Mouse (Mus musculus) heart, adult 2 months (tissue): Measurements from ENCODE around the gene Swt1.

Experiments
- CTCF ChIP-seq: fragments of 200-600 bp; IDR thresholded peaks from 2 replicates; pipeline ENCODE4 v1.8.1; 2022; ENCODE audit warnings: antibody characterized with exemption, mild to moderate bottlenecking, moderate library complexity
- EP300 ChIP-seq: fragments of 200-500 bp; IDR thresholded peaks from 2 replicates; pipeline ENCODE4 v1.6.1; 2011; ENCODE audit warnings: low read depth, low read length, control low read depth; ENCODE audit not compliant: insufficient read depth
- POLR2A ChIP-seq: fragments of 200-500 bp; IDR thresholded peaks from 2 replicates; pipeline ENCODE4 v1.6.1; 2011; ENCODE audit warnings: mild to moderate bottlenecking, low read depth, low read length, control low read depth; ENCODE audit not compliant: insufficient read depth

DNA sequence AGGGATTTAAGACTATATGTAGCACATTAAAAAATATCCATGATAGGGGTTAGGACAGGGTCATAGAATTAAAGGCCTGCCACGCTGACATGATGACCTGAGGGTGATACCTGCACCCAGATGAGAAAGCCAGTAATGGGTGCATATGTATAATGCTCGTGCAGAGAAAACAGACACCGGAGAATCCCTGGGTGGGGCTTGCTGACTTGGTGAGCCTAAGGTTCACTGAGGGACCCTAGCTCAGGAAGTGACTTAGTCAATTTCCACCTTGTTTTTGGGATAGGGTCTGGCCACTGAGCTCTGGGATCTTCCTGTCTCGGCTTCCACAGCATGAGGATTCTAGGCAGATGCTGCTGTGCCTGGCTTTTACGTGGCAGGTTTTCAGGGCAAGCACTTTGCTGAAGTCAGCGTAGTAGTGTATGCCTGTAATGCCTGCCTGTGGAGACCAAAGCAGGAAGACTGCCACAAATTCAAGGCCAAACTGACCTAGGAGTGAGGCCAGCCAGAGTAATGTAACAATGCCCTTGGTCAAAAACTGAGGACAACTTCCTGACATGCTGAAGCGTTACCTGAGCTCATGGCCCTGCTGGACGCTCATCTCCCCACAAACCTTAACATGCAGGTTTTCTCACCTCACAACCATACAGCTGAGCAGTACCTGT, 61.2 kb downstream of the Swt1 start:
- TF ChIP-seq CTCF = no peak
- no peak for TF ChIP-seq EP300
- TF ChIP-seq POLR2A = no peak
